Mouse (Mus musculus) CD8-positive naive resting alpha-beta T cell, adult 2 months (primary cell): ENCODE measurements around the gene Brd7.

Experiments used
- DNase-seq, 2 experiments: peaks; one replicate each; pipeline ENCODE4 v3.0.0; 2022; ENCODE audit warnings: low read depth in 2 of 2, low spot score in 2 of 2

Brd7 gene

DNA sequence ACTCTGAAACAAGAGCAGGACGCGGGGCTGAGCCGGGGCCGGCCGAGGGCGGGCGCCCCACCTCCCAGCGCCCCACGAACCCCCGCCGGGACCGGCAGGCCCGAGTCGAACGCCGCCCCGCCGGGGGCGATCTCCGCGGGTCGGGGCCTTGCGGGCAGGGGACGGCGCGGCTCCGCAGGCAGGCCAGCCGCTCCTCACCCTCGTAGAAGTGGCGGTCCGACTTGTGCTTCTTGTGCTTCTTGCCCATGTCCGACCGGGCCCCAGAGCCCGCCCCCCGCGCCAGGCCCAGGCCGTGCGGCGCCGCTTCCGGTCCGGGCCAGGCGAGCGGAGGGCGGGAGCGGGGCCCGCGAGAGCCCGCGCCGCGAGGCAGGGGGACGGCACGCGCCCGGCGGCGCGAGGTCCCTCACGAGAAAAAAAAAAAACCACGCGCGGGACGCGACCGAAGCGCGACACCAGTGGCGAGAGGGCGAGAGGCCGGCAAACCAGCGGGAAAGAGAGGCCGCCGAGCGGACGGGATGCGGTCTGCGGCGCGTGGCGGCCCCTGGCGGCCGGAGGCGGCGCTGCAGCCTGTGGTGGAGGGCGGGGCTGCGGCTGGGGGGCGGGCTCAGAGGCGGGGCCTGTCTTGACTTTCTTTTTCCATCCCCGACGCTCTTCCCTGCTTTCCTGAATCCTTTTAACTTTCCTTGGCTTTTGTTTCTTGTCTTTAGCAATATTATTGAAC is at the start of gene Brd7:
Gene Brd7, minus strand, starts transcription at position 487 of the 721 bp plus-strand sequence.
- peak; percentile 76 to 79 for DNase-seq

DNA sequence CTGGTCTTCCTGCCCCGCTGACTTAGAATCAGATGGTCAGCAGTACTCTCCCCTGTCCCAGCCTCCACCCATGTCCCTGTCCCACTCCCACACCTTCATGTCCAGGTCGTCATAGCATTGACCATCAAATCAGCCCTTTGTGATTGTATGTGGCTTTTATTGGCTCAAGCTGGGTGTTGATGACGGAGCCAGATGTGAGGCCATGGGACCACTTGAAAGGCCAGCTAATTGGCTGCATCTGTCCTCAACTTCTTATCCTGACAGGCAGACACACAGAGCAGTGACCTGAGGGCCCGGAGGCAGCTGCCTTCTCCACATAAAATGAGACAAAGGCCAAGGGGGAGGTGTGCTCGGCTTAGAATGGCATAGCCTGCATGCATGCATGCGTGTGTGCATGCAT is 49.5 kb upstream of the Brd7 start:
- DNase-seq: no peak

DNA sequence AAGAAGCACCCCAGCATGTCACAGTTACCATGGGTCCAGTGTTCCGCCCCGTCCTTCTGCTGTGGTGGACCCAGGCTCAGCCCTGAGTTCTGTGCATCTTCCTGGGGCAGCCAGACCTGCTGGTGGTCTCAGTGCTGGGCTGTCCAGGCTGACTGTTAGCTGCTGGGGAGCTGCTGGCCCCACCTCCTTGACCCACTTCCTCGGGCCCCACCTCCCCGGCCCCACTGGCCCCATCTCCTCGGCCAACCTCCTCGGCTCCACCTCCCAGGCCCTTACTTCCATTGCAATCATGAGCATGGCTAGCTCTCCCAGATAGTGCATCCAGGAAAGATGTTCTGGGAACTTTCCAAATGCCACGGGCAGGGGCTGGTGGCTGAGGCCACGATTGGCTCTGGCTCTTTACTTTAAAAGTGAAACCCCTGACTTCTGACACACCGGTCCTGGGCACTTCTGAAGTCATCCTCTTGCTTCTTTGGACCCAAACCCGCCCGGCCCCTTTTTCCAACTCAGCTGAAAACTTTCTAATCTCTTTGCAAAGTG is 47.5 kb upstream of the Brd7 start:
- no peak for DNase-seq

DNA sequence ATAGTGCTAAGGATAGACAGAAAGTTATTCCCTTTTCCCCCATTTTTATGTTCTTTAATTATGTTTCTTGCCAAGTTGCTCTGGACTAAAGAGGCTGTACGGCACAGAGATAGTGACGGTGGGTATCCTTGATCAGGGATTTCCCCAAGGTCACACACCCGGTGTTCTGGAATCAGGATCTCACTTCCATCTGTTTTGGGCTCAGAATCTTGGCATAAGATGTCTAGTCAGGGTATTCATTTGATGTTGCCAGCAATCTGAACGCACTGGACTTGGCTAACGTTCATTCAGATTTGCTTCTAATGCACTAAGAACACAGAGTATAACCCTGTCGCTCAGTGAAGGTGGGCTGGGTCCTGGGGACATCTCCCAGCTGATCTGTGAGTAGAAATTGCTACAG is 45.7 kb upstream of the Brd7 start:
- DNase-seq: no peak

DNA sequence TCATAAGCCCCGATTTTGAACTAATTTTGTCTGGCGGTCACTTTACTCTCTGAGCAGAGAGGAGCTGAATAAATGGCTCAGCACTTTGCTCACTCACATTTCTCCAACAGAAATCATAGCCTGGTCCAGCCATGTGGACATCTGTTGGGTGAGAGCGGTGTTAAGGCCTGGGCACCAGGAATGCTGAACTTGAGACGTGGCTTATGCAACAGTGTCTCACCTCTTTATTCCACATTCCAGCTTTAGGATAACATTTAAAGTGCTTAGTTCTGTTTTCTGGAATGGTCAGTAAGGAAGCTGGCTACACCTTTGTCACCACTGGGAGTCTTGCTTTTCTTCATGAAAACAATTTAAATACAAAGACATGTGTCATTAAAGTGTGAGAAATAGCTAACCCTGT is 36.1 kb upstream of the Brd7 start:
- no peak for DNase-seq

DNA sequence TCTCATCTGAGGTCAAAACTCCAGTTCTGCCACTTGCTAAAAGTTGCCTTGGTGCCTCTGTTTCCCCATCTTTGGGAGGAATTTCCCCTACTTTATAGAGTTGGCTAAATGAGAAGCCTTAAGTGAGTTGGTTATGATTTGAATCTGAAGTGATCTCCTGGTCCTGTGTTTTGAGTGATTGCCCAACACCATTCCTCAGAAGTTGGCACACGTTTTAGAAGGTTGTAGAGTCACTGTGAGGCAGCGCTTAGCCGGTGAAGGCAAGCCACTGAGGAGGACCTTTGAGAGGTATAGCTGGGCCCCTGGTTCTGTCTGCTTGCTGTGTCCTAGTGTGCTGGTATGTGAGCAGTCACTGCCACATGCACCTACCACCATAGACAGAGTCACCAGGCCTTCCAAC is 31.3 kb upstream of the Brd7 start:
- DNase-seq: no peak

DNA sequence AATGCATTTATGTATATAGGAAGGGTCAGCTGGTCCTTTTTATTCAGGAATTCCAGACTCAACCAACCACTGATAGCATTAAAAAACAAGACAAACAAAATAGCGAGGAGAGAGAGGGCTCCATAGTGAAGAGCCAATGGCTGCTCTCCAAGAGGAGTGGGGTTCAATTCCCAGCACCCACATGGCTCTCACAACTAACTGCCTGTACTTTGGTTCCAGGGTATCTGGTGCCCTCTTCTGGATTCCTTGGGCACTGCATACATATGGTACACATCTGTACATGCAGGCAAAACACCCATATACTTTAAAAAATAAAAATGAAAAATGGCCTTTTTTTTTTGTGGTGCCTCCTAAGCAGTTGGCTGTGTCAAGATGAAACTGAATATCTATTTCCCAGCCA is 28.8 kb upstream of the Brd7 start:
- DNase-seq: peak; percentile 27 to 48

DNA sequence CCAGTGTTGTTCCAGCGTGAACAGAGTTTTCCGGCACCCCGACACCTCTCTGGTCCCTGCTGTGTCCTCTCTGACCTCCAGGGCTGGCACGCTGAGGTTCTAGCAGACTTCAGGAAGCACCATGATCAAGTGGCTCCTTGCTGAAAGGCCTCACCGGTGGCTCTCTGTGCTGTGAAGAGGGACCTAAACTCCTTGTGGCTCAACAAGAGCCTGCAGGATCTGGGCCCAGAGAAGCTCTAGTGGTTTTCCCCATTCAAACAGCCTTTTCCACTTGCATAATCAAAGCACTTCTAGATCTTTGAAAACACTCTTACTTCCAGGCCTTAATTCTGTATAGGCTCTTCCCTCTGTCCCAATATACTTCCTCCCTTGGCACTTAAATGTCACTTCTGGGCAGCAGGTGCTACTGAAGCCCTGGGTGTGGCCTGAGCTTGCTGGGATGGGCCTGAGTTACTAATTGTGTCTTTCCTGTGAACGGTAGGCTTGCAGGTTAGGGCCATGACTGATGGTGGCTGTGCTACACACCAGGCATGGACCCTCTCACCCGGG is 26.8 kb upstream of the Brd7 start:
- no peak for DNase-seq

DNA sequence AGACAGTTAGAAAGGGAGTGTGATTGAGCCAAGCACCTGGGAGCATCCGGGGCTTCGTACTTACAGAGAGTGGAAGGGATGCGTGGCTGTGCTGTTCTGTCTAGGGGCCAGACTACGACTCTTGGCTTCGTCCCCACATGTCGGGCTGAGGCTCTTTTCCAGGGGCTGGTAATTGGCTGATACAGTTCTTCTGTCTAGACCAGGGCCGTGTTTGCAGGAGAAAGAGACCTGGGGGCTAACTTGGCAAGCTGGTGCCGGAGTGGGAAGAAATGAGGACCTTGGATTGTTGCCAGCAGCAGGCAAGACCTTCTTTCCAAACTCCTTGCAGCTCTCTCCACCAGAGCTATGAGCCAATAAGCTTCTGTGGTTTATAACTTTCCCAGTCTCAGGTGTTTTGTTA is 25.9 kb upstream of the Brd7 start:
- no peak for DNase-seq

DNA sequence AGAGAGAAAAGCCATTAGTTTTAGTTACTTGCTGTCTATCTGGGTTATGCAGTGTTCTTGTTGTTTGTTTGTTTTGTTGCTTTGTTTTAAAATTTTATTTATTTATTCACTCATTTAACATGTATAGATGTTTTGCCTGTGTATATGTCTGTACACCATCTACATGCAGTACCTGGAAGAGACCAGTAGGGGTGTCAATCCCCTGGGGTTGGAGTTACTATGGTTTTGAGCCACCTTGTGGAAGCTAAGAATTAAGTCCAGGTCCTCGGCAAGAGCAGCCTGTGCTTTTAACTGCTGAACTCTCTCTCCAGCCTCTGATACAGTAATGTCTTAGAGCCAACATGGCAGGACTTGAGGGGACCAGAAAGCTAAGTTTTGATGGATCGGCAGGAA is 21.2 kb upstream of the Brd7 start:
- no peak for DNase-seq

DNA sequence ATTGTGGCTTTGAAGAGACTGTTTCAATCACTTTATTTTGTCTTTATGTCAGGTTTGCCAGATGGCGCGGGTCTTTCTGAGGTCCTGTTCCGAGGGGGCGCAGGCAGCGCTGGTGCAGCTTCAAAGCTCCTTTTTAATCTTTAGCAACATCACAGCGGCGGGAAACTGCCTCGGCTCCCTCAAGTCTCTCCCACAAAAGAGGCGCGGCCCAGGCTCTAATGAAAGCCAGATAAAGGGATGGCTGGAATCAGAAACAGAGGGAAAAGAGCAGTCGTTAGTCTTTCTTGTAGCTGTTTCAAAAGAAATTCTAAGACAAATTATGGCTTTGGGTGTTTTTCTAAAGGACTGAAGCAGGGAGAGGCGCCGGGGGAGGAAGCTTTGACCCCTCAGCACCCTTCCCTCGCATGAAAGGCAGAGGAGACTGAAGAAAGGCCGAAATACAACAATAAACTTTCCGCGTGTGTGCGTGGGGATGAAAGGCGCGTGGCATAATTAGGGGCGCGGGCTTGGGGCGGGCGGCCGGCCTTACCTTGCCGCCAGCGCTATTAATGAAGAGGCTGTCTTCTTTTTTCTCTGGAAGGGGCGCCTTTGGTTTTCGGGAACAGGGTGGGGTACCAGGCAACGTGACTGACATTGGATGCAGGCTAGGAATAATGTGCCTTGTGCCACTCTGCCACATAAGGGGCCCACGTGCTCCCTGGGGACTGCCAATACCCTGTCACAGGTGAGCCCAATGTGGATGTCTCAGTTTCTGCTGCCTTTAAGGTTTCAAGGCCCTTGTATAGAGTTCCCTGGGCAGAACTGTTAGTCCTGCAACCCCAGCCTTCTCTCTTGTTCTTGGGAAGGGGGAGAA is 20.5 kb upstream of the Brd7 start:
- DNase-seq: no peak

DNA sequence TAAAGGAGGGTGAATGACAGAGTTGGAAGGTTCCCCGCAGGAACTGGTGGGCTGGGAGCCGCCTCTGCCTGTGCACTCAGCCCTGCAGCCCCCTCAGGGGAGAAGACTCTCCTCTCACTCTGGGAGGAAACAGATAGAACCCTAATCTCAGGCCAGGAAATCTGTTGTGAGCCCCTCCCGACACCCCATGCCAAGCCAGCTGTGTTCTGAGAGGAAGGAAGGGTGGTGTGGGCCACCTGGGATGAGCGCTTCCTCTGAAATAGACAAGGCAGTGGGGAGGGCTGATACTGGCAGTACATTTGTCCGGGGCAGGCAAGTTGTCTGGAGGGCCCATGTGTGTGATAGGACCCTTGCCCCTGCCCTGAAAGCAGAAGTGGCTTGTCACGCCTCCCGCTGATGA is 18.5 kb upstream of the Brd7 start:
- no peak for DNase-seq

DNA sequence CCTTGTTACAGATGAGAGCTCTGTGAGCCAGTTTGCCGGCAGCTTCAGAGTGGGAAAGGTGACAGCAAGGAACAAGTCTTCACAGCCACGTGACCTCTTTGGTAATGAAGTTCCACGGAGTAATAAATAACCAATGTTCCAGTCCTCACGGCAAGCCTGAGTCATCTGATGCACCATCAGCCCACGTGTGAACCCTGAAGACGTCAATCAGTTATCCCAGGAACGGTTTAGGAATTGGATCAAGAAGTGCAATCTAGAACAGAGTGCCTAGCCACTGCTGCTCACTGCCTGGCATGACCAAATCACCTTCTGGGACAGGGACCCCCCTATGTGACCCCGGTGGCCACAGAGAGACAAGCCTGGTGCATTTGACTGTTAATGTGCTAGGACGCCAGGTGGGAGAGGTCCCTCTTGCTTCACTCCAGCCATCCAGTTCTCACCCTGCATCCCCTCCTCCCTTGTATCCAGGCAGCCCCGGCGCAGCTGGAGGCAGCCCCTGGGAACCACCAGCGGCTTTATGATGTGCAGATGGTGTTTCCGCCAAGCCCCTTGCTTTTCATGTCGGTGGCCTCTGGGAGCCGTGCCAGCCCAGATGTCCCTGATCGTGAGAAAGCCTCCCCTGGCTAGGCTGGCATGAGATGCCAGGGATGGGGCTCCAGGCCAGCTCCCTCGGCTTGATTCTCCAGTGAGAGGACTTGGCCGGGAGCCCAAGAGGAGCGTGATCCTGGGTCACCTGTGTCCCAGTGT is 15.0 kb upstream of the Brd7 start:
- DNase-seq: no peak

DNA sequence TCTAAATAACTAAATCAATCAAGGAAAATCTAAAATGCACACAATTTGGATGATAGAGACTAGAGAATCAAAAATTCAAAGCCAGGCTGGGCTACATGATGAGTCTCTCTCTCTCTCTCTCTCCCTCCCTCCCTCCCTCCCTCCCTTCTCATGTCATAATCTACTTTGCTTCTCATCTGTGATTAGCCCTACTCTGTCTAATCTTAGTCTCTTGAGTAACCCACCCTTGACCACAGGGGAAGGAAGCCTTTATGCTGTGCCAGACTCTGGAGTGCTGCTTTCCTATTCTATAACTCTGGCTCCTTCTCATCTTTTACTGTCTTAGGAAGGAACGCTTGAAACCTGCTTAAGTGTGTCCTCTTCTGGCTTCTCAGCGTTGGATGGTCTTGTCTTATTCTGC is 9.5 kb upstream of the Brd7 start:
- DNase-seq: no peak

DNA sequence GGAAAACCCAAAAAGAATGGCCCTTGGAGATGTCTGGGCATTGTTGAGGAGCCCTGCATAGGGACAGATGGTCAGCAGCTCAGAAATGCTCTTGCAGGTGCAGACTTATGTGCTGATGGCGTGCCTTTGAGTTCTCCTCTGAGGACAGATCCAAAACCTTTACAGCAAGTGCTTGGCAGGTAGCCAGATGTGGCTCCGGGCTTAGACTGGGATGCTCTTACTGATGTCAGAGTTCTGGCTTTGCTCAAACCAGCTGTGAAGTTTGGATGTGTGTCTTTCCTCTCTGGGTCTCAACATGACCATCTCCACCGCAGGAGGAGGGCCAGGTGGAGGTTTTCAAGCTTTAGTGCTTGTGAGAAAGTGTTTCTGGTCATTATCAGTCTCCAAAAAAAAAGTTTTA is 7.8 kb upstream of the Brd7 start:
- DNase-seq: no peak

DNA sequence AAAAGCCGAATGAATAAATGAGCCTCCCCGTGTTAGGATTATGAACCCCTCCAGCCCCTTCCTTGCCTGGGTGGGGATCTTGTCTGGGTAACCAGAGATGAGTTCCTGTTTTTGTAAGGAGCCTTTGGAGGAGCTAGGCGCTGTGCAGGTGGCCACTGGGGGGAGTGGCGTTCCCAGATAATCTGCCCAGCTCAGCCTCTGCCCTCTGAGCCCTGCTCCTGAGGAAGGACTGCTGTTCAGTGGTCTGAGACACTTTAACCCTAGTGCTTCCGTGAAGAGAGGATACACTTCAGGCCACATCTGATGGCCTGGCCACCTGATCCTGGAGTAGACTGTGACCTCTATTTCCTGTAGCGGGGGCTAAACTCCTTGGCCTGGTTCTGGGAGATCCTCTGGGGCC is 7.2 kb upstream of the Brd7 start:
- no peak for DNase-seq

DNA sequence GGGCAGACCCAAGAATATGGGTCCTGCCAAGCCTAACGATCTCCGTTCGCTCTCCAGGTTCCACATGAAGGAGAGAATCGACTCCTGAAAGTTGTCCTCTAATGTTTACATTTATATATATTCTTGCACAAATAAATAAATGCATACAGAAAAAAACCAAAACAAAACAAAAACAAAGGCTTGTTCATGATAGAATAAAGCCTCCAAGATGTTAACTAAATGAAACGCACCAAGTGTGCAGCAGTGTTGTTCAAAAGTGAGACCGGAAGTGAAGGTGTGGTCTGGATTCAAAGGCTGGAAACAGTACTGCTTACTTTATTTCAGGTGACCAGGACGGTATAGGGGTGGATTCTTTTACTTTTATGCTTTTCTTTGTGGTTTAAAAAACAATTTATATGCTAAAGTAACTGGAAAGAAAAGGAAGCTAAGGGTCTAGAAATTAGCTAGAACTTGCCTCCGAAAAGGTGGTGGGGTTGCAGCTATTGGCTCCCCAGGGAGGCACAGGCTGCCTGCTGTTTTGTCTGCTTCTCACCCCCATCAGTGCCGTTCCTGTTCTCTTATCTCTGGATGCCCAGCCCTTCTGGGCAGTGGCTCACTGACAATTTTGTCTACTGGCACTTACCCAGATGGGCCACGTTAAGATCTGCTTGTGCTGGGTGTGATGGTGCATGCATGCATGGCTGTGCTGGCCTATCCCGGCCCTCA is 604 bp upstream of the Brd7 start:
- DNase-seq: no peak

DNA sequence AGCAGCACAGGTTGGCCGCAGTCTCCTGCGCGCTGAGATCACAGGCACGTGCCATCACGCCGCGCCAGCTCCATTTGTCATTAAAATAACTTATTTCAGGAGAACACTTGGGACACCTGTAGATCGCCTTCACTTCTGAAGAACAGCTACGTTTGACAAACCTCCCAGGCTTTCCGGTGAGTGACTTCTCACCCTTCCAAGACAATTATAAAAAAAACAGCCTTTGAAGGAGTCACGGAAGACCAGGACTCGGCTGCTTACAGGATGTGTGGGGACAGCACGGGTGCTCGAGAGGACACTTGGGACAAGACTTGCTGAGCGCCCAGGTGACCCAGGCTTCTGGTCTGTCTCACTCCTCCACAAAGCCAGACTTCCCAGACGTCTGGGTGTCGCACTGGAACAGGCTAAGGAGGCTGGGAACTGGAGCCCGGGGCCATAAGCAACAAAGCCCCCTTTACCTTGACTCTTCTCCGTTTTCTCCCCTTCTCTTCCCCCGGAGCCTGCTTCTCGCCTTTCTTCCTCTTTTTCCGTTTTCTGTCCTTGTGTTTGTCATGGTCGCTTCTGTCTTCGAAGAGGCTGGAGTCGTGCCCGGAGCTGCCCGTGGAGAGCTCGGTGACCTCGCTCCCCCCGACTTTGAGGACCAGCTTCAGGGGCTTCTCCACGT is 818 bp downstream of the Brd7 start:
- peak; percentile 14 for DNase-seq

DNA sequence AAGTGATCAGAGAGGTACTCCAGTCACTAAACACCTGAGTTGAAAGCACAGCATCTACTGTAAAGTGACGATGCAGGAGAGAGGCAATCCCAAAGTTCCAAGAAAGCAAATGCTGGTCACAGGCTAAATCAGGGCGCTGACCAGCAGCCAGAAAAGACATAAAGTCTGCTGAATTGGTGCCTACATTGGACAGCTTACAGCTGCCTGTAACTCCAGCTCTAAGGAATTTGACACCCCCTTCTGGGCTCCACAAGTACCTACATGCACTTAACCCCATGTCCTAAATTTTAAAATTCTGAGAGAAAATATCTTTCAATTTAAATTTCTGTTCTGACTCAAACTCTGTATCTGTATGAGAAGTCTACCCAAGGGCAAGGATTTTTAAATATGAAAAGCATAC is 2.0 kb downstream of the Brd7 start:
- DNase-seq: no peak

DNA sequence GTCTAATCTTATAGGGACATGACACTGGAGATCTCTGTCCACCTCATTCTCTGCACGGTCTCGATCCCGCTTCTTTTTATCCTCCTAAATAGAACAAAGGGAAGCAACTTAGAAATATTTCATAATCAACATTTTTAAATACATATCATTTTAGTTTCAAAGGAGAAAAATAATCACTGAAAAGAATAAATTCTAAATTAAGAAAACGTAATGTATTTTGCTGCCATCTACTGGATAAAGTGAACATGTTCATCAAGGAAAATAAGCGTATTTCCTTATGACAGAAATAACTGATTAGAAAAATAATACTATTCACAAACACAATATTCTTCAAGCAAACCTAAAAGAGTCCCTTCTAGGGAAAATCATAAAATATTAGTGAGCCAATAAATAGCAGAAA is 4.0 kb downstream of the Brd7 start:
- no peak for DNase-seq
